Mouse (Mus musculus) heart, postnatal 0 days (tissue): ENCODE measurements around the gene Bcl9.

Source experiments
- CTCF ChIP-seq: IDR thresholded peaks from 2 replicates; pipeline ENCODE4 v1.5.1; 2016; ENCODE audit warnings: antibody characterized with exemption, control low read depth, low read depth
- EP300 ChIP-seq: IDR thresholded peaks from 2 replicates; pipeline ENCODE4 v1.6.1; 2016; ENCODE audit warnings: antibody characterized with exemption, low read depth

GRCm38 (mm10) chr3:97158611-97159508, 138.9 kb downstream of the Bcl9 start, which contains the start of gene Acp6:
- TF ChIP-seq CTCF (no peak), EP300 (no peak)
